Mouse (Mus musculus): ENCODE results near the gene Adcy6. TPM values are rescaled to one million over a fixed set of nuclear protein-coding genes. Genes with fewer than 3 reads are reported as not detected.
A peak's percentile ranks its signal among the peaks of the same experiment; 100 is the strongest.

Adcy6 gene
- total RNA-seq, 2 experiments from 2014 or later, result 45.8 to 49.7 TPM

- no peak for DNase-seq (ENCODE audit: low spot score in 2 of 2)
These were observed 41.4 kb downstream of the Adcy6 start for GRCm38 (mm10) chr15:98568256-98569033.

GRCm38 (mm10) chr15:98567278-98568134, 42.4 kb downstream of the Adcy6 start:
- peak; percentile 100 for DNase-seq (ENCODE audit: low spot score in 2 of 2)

- no peak for DNase-seq (ENCODE audit: low spot score in 2 of 2)
These were observed 43.0 kb downstream of the Adcy6 start for GRCm38 (mm10) chr15:98566973-98567277.

GRCm38 (mm10) chr15:98557186-98557585, 52.7 kb downstream of the Adcy6 start:
- no peak for DNase-seq (ENCODE audit: low spot score in 2 of 2)

- no peak for DNase-seq (ENCODE audit: low spot score in 2 of 2)
These were observed 54.0 kb downstream of the Adcy6 start for GRCm38 (mm10) chr15:98555881-98556280.

GRCm38 (mm10) chr15:98552758-98553157, 57.1 kb downstream of the Adcy6 start:
- DNase-seq (ENCODE audit: low spot score in 2 of 2), result no peak

- DNase-seq (ENCODE audit: low spot score in 2 of 2), result no peak
These were observed 63.0 kb downstream of the Adcy6 start for GRCm38 (mm10) chr15:98546843-98547242.

GRCm38 (mm10) chr15:98545151-98545550, 64.7 kb downstream of the Adcy6 start:
- no peak for DNase-seq (ENCODE audit: low spot score in 2 of 2)

- DNase-seq (ENCODE audit: low spot score in 2 of 2), result no peak
These were observed 66.5 kb downstream of the Adcy6 start for GRCm38 (mm10) chr15:98543341-98543740.

GRCm38 (mm10) chr15:98541064-98541463, 68.8 kb downstream of the Adcy6 start:
- no peak for DNase-seq (ENCODE audit: low spot score in 2 of 2)

Other genes with a start within 250 kb of the Adcy6 start
- gene Olfr283, start 229.1 kb downstream of the Adcy6 start, total RNA-seq (2021), result not detected
- not detected for gene Olfr282, start 178.9 kb downstream of the Adcy6 start, total RNA-seq (2021)
- gene Olfr281, start 157.5 kb downstream of the Adcy6 start, total RNA-seq (2021), result not detected
- not detected for gene OR5BS1P, start 140.2 kb downstream of the Adcy6 start, total RNA-seq (2021)
- not detected for gene Lalba, start 127.4 kb downstream of the Adcy6 start, total RNA-seq (2021)
- not detected for gene Olfr279, start 117.7 kb downstream of the Adcy6 start, total RNA-seq (2021)
- gene Kansl2, start 75.8 kb downstream of the Adcy6 start, total RNA-seq (2021), result 10 to 100 TPM; 58.2 to 59.7 TPM
- gene Ccnt1, start 39.2 kb downstream of the Adcy6 start, total RNA-seq (2021), result 10 to 100 TPM; 40.4 to 46.0 TPM
- gene 4930415O20Rik, start 39.1 kb downstream of the Adcy6 start, total RNA-seq (2021), result not detected
- gene Cacnb3, start 20.8 kb upstream of the Adcy6 start, total RNA-seq (2021), result 100 to 1,000 TPM; 267 to 278 TPM
- 10 to 100 TPM; 86.9 to 90.6 TPM for gene Ddx23, start 52.8 kb upstream of the Adcy6 start, total RNA-seq (2021)
- 10 to 100 TPM; 24.4 to 30.7 TPM for gene Rnd1, start 67.4 kb upstream of the Adcy6 start, total RNA-seq (2021)
- gene Ccdc65, start 98.1 kb upstream of the Adcy6 start, total RNA-seq (2021), result 10 to 100 TPM in 1 of 2 experiments, 1 to 10 TPM in 1; 9.5 to 10.5 TPM
- gene Fkbp11, start 118.1 kb upstream of the Adcy6 start, total RNA-seq (2021), result 1 to 10 TPM; 1.9 to 2.6 TPM
- gene Arf3, start 153.1 kb upstream of the Adcy6 start, total RNA-seq (2021), result 100 to 1,000 TPM; 724 to 773 TPM
- 1 to 10 TPM in 1 of 2 experiments, under 1 TPM in 1; 0.63 to 1.1 TPM for gene Wnt10b, start 168.1 kb upstream of the Adcy6 start, total RNA-seq (2021)
- gene Wnt1, start 179.8 kb upstream of the Adcy6 start, total RNA-seq (2021), result not detected
- 100 to 1,000 TPM; 778 to 797 TPM for gene Ddn, start 199.4 kb upstream of the Adcy6 start, total RNA-seq (2021)
- 10 to 100 TPM; 54.6 to 56.2 TPM for gene Prkag1, start 221.4 kb upstream of the Adcy6 start, total RNA-seq (2021)

Measured in left cerebral cortex, adult 18-20 months (tissue).